Mouse (Mus musculus): ENCODE results near the gene Pigq.

Gene Pigq

DNA sequence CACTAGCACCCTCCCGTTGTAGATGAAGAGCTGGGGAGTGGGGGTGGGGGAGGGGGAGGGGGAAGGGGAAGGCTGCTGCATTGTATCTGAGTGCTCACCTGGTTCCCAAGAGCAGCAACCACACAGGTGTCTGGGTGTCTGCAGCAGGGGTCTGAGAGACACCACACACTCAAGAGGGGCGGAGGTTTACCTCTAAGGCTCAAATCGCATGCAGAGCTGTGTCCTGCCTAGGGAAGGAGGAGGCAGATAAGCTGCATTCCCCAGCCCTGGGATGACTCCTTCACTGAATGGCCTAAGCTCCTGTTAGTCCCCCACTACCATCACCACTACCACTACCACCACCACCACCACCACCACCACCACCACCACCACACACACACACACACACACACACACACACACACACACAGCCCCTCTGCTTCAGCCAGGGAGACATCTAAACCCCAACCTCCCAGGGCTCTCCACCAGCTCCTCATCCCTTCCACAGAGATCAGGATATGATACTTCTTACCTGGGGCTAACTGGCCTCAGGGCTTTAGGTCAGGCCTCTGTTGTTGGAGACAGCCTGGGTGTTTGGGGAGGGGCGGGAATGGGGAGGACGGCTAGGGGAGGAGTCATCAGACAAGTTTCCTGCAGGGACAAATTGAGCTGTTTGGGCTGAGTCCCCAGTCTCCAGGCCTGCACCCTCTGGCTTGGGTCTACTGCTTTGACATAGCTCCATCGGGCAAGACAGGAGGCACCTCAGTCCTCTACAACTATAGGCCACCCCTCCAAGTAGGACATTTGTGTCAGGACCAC, at the start of gene Pigq, which contains the start of gene Nhlrc4:
Pigq (minus strand) TSS at position 571 of the 798 bp plus-strand sequence.
Nhlrc4 (minus strand) TSS at position 596 of the 798 bp plus-strand sequence.
- no peak for DNase-seq (ENCODE audit: low read depth, low spot score)

DNA sequence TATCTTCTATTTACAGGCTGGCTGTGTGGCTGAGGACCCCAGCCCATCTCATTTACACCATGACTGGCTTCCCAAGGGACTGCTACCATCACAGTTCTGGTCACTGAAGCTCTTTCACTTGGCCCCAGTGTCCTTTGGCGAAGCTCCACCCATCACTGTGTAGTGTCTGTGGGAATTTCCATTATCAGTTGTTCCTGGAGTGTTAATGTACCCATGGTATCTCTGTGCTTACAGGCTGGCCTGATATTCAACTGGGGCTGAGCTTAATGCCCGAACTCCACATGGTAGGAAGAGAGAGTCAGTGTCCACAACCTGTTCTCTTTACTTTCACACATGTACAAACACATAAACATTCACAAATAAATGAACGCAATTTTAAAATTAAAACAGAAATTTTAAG, 48.8 kb upstream of the Pigq start:
- DNase-seq (ENCODE audit: low read depth, low spot score) = no peak

GRCm38 (mm10) chr17:25992274-25992673, 47.5 kb upstream of the Pigq start:
- DNase-seq (ENCODE audit: low read depth, low spot score) = no peak

DNA sequence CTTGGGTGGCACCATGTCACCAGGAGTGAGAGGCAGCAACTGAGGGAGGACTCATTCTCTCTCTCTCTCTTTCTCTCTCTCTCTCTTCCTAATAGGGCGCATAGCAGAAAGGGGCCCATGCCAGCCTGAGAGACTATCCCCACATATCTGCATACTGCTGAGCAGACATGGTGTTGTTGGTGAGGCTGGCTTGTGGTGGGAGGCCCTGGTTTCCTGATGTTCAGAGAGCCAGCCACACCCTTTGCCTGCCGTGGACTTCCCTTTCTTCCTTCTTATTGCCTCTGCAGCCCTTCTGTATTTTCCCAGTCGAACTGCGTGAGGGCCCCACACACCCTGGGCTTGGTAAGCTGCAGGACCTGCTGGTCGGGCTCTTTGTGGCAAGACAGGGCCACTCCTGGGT, 45.6 kb upstream of the Pigq start:
- no peak for DNase-seq (ENCODE audit: low read depth, low spot score)

DNA sequence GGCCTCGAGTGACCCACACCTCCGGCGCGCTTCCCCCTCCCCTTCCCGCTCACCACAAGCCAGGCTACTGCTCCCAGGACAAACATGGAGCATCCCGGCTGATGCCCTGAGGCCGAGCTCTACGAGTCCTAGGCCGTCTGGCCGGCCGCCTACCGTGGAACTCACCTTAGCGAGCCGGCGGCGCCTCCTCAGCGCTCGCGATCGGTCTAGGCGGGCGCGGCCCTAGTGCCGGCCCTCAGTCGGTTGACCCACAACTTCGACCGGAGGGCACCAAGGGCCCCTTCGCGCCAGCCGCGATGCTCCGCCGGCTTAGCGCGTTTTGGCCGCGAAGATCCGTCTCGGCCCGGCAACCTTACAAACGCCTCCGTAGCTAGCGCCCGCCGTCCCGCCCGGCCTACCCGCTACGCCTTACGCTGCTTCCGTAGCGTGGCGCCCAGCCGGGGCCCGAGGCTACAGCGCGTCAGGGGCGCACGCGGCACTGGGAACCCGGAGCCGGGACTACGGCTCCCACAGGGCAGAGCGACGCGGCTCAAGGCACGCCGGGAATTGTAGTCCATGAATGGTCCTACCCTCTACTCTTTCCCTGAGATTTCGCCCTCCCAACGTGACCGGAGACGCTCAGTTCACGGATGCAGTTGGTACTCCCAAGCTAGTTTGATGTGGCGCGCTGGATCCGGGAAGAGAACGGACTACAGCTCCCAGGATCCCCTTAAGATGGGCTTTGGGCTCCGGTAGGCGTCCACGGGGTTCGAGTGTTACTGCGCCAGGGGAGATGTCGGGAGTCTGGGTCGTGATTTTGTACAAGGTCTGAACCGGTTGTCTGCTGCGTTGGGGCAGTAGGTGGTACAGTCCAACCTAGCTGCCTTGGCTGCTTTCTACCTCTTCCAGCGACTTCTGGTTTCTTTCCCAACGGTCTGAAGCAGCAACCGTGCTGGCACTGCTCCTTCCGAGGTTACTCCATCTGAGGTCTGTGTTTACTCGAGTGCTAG, 40.9 kb upstream of the Pigq start, which contains the start of gene Capn15:
Capn15 (minus strand) TSS at position 491 of the 989 bp plus-strand sequence.
- DNase-seq (ENCODE audit: low read depth, low spot score) = peak; percentile 83

GRCm38 (mm10) chr17:25984556-25985305, 40.0 kb upstream of the Pigq start:
- no peak for DNase-seq (ENCODE audit: low read depth, low spot score)

DNA sequence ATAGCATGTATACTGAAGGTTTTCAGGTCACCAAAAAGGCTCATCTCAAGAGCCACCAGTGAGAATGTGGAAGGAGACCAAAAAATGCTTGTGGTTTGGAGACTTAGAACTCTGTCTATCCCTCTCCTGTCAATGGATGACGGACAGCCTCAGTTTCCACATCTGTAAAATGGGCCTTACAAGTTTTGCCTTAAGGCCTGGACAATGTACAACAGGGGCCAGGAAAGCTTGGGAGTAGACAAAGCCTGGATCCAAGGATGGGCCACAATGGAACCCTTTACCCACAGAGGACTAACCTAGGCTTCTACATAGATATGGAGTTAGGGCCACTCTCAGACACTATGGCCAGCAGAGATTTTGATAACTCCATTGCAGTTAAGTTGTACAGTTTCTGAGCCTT, 39.3 kb upstream of the Pigq start:
- DNase-seq (ENCODE audit: low read depth, low spot score) = no peak

DNA sequence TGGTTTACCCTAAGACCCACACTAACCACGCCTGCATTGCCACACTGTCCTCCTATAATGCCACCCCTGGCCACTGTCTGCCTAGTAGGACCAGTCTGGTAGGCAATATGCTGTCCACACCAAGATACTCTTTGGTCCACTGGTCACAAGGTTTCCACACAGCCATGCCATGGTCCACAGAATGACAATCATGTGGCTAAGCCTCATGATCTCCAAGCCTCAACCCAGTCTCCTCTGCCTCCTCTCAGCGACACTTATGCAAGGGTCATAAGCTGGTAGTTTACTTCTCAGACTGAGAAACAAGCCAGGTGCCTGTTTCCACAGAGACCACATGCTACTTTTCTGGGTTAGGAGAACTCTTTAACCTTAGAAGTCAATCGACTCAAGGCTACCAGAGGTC, 38.2 kb upstream of the Pigq start:
- no peak for DNase-seq (ENCODE audit: low read depth, low spot score)

- no peak for DNase-seq (ENCODE audit: low read depth, low spot score)
These were observed 36.1 kb upstream of the Pigq start for GRCm38 (mm10) chr17:25980854-25981253.

- no peak for DNase-seq (ENCODE audit: low read depth, low spot score)
These were observed 35.3 kb upstream of the Pigq start for GRCm38 (mm10) chr17:25979829-25980738.

- DNase-seq (ENCODE audit: low read depth, low spot score) = no peak
These were observed 26.4 kb upstream of the Pigq start for GRCm38 (mm10) chr17:25970954-25971707.

DNA sequence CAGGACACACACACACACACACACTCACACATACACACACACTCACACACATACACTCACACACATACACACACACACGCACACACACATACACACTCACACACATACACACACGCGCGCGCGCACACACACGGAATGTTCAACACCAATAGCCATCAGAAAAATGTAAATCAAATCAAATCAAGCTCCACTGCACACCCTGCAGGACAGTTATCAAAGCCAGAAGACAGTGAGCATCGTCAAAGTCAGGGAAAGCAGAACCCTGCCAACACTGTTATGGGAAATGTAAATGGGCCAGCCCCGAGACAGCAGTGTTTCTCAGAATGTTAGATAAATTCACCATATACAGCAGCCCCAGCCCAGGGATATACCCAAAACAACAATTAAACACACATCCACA, 25.7 kb upstream of the Pigq start:
- DNase-seq (ENCODE audit: low read depth, low spot score) = no peak

DNA sequence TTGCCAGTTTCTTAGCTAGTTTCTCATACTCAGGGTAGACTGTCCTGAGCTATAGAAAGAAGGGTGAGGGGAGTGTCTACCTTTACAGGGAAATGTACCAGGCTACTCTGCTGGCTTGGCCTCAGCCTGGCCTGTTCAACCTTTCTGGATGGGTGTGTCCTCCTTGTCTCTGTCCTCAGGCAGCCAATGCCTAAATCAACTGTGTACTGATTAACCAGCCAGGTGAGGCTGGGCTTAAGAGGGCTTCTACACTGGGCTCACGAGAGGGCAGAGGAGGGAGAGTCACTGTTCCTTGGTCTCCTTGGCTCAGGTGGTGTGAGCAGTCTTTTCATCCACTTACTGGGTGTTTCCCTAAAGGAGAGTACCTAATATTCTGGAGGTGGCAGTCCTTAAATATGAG, 23.4 kb upstream of the Pigq start:
- no peak for DNase-seq (ENCODE audit: low read depth, low spot score)

GRCm38 (mm10) chr17:25967652-25968051, 22.9 kb upstream of the Pigq start:
- DNase-seq (ENCODE audit: low read depth, low spot score) = no peak

DNA sequence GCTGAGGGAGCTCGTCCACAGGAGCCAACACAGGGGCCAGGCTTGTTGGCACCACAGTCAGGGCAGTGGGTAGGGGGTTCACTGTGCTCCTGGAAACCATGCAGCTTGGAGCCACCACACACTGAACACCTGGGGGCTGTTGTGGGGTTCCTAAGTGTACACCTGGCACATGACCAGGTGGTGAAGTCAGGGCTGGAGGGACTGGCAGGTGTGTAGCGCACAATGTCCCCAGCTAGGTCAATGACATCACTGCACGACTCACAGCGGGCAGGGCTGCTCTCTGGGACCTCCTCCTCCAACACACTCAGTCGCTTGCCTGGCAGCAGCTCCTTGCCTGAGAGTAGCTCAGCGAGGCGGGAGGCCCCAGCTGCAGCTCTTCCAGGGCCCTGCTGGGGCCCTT, 19.5 kb upstream of the Pigq start:
- DNase-seq (ENCODE audit: low read depth, low spot score) = no peak

DNA sequence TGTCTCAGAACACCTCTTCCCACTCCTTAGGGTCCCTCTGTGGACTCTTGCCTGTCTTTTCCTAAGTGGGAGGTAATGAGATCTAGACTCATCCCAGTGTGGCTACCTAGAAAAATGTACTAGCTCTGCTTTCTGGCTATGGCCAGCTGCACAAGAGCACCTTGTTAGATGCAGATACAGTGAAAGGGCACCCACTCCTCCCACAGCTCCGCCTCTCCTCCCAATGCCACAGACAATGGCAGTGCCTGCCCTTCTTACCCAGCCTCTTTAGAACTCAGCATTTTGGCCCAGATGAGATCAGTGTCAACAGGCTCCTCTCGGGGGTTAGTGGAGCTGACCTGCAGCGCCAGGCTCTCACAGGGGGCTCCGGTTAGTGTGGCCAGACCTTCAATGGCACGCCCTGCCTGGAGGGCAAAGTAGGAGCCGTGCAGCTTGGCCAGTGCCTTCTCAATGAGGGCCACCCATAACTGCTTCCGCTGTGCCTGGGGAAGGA, 17.7 kb upstream of the Pigq start:
- no peak for DNase-seq (ENCODE audit: low read depth, low spot score)

GRCm38 (mm10) chr17:25961566-25961965, 16.8 kb upstream of the Pigq start:
- DNase-seq (ENCODE audit: low read depth, low spot score) = no peak

DNA sequence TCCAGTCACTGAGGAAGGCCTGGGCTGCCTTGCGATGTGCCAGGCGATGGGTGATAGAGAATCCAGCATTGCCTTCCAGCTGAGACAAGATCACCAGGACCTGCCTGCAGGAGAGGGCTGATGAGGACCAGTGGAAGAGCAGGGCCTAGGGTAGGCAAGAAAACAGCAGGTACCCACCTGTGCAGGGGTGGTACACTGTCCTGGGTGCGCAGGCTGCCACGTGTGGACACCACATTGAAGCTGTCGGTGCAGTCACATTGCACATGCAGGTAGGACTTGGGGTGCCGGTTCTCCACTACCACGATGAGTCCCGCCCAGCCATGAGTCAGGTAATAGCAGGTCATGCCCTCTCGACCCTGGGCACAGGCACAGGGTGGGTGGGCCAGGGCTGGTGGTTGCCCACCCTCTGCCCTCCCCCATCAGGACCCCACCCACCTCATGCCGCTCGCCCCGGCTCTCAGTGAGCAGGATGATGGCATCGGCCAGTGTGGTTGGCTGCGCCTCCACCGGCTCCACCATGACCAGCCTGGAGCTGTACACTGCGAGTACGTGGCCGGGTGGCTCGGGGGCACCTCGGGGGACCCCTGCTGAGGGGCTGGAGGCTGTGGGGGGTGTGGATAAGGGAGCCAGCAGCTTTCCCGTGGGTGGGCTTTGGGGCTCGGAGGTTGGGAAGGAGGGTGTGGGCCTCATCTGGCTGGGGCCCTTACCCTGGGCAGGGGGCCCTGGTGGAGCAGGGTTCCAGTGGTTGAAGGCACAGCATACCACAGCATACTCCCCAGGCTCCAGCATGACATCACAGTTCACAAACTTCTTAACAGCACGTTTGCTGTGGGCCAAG, 15.1 kb upstream of the Pigq start:
- no peak for DNase-seq (ENCODE audit: low read depth, low spot score)

All from retina, adult 2 months (tissue).